Mouse (Mus musculus): ENCODE data around the gene Gm17387.
"Not testable (repeated sequence)": the region's sequence is repeated elsewhere in the genome, so short reads cannot be mapped to it uniquely, and the experiment has no call there.

The Gm17387 gene

GRCm38 (mm10) chr7:141016707-141017697 lies 11.9 kb upstream of the Gm17387 start:
- no peak for DNase-seq

GRCm38 (mm10) chr7:141017824-141018223 lies 11.1 kb upstream of the Gm17387 start, which contains the start of gene Ifitm6:
Gene Ifitm6 (minus strand): TSS chr7:141017924.
- not testable (repeated sequence) for DNase-seq

GRCm38 (mm10) chr7:141019028-141019427 lies 9.9 kb upstream of the Gm17387 start:
- DNase-seq: no peak

- no peak for DNase-seq
Observed at GRCm38 (mm10) chr7:141021489-141022449, 7.2 kb upstream of the Gm17387 start.

GRCm38 (mm10) chr7:141024865-141025838 lies 3.8 kb upstream of the Gm17387 start:
- DNase-seq: no peak

- DNase-seq: no peak
Observed at GRCm38 (mm10) chr7:141026097-141026739, 2.7 kb upstream of the Gm17387 start.

GRCm38 (mm10) chr7:141026740-141027098 lies 2.2 kb upstream of the Gm17387 start:
- DNase-seq: no peak

- no peak for DNase-seq
Observed at GRCm38 (mm10) chr7:141030390-141030789, 1.5 kb downstream of the Gm17387 start.

- no peak for DNase-seq
Observed at GRCm38 (mm10) chr7:141032458-141033167, 3.7 kb downstream of the Gm17387 start.

- not testable (repeated sequence) for DNase-seq
Observed at GRCm38 (mm10) chr7:141036624-141037023, 7.7 kb downstream of the Gm17387 start.

GRCm38 (mm10) chr7:141038090-141039032 lies 9.4 kb downstream of the Gm17387 start:
- DNase-seq: no peak

GRCm38 (mm10) chr7:141039386-141040107 lies 10.6 kb downstream of the Gm17387 start:
- DNase-seq: no peak

GRCm38 (mm10) chr7:141040867-141041606 lies 12.1 kb downstream of the Gm17387 start:
- no peak for DNase-seq

- no peak for DNase-seq
Observed at GRCm38 (mm10) chr7:141041661-141042060, 12.7 kb downstream of the Gm17387 start.

GRCm38 (mm10) chr7:141042539-141042938 lies 13.6 kb downstream of the Gm17387 start:
- DNase-seq: no peak

GRCm38 (mm10) chr7:141046931-141047580 lies 18.1 kb downstream of the Gm17387 start:
- DNase-seq: no peak

- no peak for DNase-seq
Observed at GRCm38 (mm10) chr7:141047581-141048225, 18.8 kb downstream of the Gm17387 start.
